ENCODE assay signal across 8 mouse cellular contexts in genomic region chr11:110448726-110449161, GRCm38 (mm10). TPM values are rescaled to one million over a fixed set of nuclear protein-coding genes. Genes with fewer than 3 reads are reported as not detected.
DNase-seq lines count a peak whose midpoint lies in the region; ATAC-seq and TF ChIP-seq lines count a peak whose summit lies in the region.

No protein-coding gene starts in this region.

- H3K4me1 ChIP-seq in E14TG2a.4 (replicated peaks; ENCODE audit: low read depth, low read length) = peaks cover 31% of the 10 kb centered on the region
- peaks cover 28% of the 10 kb centered on the region for H3K4me1 ChIP-seq in heart, embryonic 15.5 days (replicated peaks)
- H3K4me1 ChIP-seq in kidney, postnatal 0 days (replicated peaks; ENCODE audit: insufficient read depth, low read length) = peaks cover 31% of the 10 kb centered on the region
- peaks cover 10% of the 10 kb centered on the region for H3K4me1 ChIP-seq in stomach, postnatal 0 days (replicated peaks; ENCODE audit: control insufficient read depth, insufficient read depth)

- peak overlapping the region; percentile 29 for H3K9ac ChIP-seq in heart, embryonic 15.5 days
- H3K9ac ChIP-seq in kidney, postnatal 0 days (ENCODE audit: low read depth, low read length) = 0 out of 2 replicates have a peak overlapping the region, but pooled peaks have one; percentile 14
- peak overlapping the region; percentile 38; the same call in 1 of the 2 replicates for H3K9ac ChIP-seq in stomach, postnatal 0 days (ENCODE audit: low read length)

- no peaks in the 10 kb centered on the region for H3K36me3 ChIP-seq in E14TG2a.4 (ENCODE audit: insufficient read depth, low read length)
- H3K36me3 ChIP-seq in heart, embryonic 15.5 days = no peaks in the 10 kb centered on the region
- H3K36me3 ChIP-seq in kidney, postnatal 0 days (ENCODE audit: insufficient read depth, low read length) = no peaks in the 10 kb centered on the region
- H3K36me3 ChIP-seq in stomach, postnatal 0 days (ENCODE audit: control insufficient read depth, insufficient read depth, low read length) = no peaks in the 10 kb centered on the region; the same call in 1 of the 2 replicates

- DNase-seq in ZHBTc4 (ENCODE audit: low read depth, low spot score) = peak; percentile 28
- DNase-seq in kidney, postnatal 0 days (ENCODE audit: low spot score) = peak; percentile 53
- peak; percentile 16 for DNase-seq in lung, postnatal 25 days (ENCODE audit: low spot score)
- peak; percentile 41 for DNase-seq in stomach, postnatal 0 days (ENCODE audit: low spot score)
- no peak for DNase-seq in B cell, adult 2 months

- 3% methylated on average over 12 of the region's 12 CpGs for WGBS in heart, embryonic 15.5 days
- 8% methylated on average over 12 of the region's 12 CpGs for WGBS in kidney, postnatal 0 days
- 19% methylated on average over 12 of the region's 12 CpGs for WGBS in stomach, postnatal 0 days

- peaks cover 41% of the 10 kb centered on the region for H3K27me3 ChIP-seq in E14TG2a.4 (ENCODE audit: insufficient read depth, low read length)
- H3K27me3 ChIP-seq in heart, embryonic 15.5 days = no peaks in the 10 kb centered on the region
- H3K27me3 ChIP-seq in kidney, postnatal 0 days (ENCODE audit: insufficient read depth, low read length) = no peaks in the 10 kb centered on the region
- H3K27me3 ChIP-seq in stomach, postnatal 0 days (ENCODE audit: control insufficient read depth, insufficient read depth, low read length) = no peaks in the 10 kb centered on the region

- TF ChIP-seq CTCF in E14TG2a.4 (conservative IDR thresholded peaks at IDR 0.05; ENCODE audit: low read length) = no peak
- TF ChIP-seq CTCF in kidney, postnatal 0 days (IDR thresholded peaks at IDR 0.05; ENCODE audit: low read depth) = no peak
- no peak for TF ChIP-seq CTCF in stomach, postnatal 0 days (IDR thresholded peaks at IDR 0.05; ENCODE audit: low read depth)

- no peak for TF ChIP-seq EP300 in stomach, postnatal 0 days (optimal IDR thresholded peaks at IDR 0.05)

- ATAC-seq in erythroblast, adult 5-6 weeks (replicated peaks; ENCODE audit: low FRiP score, poor library complexity, severe bottlenecking) = peak; percentile 76
- peak; percentile 32; the same call in 1 of the 2 replicates for ATAC-seq in heart, embryonic 15.5 days (replicated peaks; ENCODE audit: insufficient number of reproducible peaks, insufficient read depth, low FRiP score, low read depth)
- ATAC-seq in kidney, postnatal 0 days (replicated peaks; ENCODE audit: low FRiP score, low read depth) = peak; percentile 74
- peak; percentile 43; the same call in 1 of the 2 replicates for ATAC-seq in stomach, postnatal 0 days (ENCODE audit: low FRiP score, low TSS enrichment)

- H3K9me3 ChIP-seq in E14TG2a.4 (ENCODE audit: low read length) = peaks cover 16% of the 10 kb centered on the region
- H3K9me3 ChIP-seq in heart, embryonic 15.5 days (replicated peaks) = no peaks in the 10 kb centered on the region
- H3K9me3 ChIP-seq in kidney, postnatal 0 days (replicated peaks; ENCODE audit: low read length) = no peaks in the 10 kb centered on the region
- H3K9me3 ChIP-seq in stomach, postnatal 0 days (ENCODE audit: control insufficient read depth, low read length) = no peaks in the 10 kb centered on the region

- H3K4me2 ChIP-seq in heart, embryonic 15.5 days = peak overlapping the region; percentile 66
- peak overlapping the region; percentile 37 for H3K4me2 ChIP-seq in kidney, postnatal 0 days (ENCODE audit: low read length)
- H3K4me2 ChIP-seq in stomach, postnatal 0 days (replicated peaks; ENCODE audit: low read depth) = peak overlapping the region; percentile 54

- peak overlapping the region; percentile 52 for H3K4me3 ChIP-seq in E14TG2a.4 (replicated peaks; ENCODE audit: low read length)
- H3K4me3 ChIP-seq in heart, embryonic 15.5 days = peak overlapping the region; percentile 32
- H3K4me3 ChIP-seq in kidney, postnatal 0 days (replicated peaks; ENCODE audit: low read depth, low read length) = peak overlapping the region; percentile 16; the same call in 1 of the 2 replicates
- H3K4me3 ChIP-seq in stomach, postnatal 0 days (ENCODE audit: low read depth, low read length) = peak overlapping the region; percentile 27

- no peak overlapping the region for H3K27ac ChIP-seq in heart, embryonic 15.5 days
- no peak overlapping the region for H3K27ac ChIP-seq in kidney, postnatal 0 days
- peak overlapping the region; percentile 71 for H3K27ac ChIP-seq in stomach, postnatal 0 days (replicated peaks)

RNA-seq across cellular contexts. Expression of gene Map2k6, which starts 49.8 kb away (rescaled TPM):
- 0.63 and 0.77 TPM in 2 replicates for total RNA-seq in erythroblast, adult 5-6 weeks (2015; ENCODE audit: low replicate concordance)
- total RNA-seq in erythroblast, adult 5-6 weeks (2017; ENCODE audit: low replicate concordance) = 1.5 and 4.6 TPM in 2 replicates
- 13.5 and 15.3 TPM in 2 replicates for polyA plus RNA-seq in heart, embryonic 15.5 days (2015; fragmentation: Nextera tagmentation; extraction: Ambion mirVana)
- 12.7 and 12.8 TPM in 2 replicates for polyA plus RNA-seq in kidney, postnatal 0 days (2015; fragmentation: Nextera tagmentation; extraction: Ambion mirVana)
- polyA plus RNA-seq in stomach, postnatal 0 days (2015; fragmentation: Nextera tagmentation; extraction: Ambion mirVana) = 6.0 and 7.8 TPM in 2 replicates

Comparison
In these comparisons a context has a peak if more than half of its experiments do, and no peak if none do; other contexts are left out.
1. DNase-seq: peak in ZHBTc4 (single experiment), kidney, postnatal 0 days (single experiment), lung, postnatal 25 days (single experiment) and stomach, postnatal 0 days (single experiment); none in B cell, adult 2 months (0 of 2).
2. Peak in every context shown above with its lines, with median percentiles within 50 percentile points of each other: H3K4me3 ChIP-seq, ATAC-seq, H3K4me2 ChIP-seq and H3K9ac ChIP-seq.